Mouse (Mus musculus): ENCODE data around the gene Jund. TPM values are rescaled to one million over a fixed set of nuclear protein-coding genes. Genes with fewer than 3 reads are reported as not detected.

Jund gene
- polyA plus RNA-seq, 1 experiment from 2014 or later = 376 TPM

DNA sequence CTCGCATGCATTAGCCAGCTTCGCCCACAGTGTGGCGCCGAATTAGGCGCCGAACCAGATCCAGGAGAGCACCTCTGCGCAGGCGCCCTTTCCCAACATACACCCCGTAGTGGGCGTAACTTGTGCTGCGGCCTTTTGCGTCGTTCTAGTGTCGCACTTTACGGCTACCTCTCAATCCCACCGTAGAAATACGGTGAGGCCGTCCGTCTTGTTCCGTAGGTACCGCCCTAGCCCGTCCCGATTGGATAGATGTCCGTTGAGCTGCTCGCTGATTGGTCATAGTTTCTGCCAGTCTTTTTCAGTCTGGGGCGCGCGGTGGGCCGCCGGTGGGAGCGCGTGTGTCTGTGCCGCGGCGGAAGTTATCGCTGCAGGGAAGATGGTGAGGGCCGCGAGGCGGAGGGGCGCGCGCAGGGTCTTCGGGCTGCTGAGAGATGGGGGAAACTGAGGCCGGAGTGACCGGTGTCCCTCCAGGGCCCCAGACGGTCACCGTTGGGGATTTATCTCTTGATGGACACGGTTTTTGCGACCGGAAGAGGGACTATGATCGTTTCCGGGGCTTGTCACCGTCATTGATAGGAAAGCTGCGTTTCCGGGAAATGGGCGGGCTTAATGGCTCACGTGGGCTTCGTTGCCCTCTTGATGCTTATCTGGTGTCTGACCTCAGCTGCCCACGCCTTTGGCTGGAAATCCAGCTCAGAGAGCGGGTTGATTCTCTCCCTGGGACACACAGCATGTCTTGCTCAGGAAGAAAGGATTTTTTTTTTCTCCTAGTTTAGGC lies 25.5 kb upstream of the Jund start, which contains the start of gene Lsm4:
Lsm4 (plus strand) TSS at position 170 of the 778 bp plus-strand sequence.
- ChIA-PET POLR2A (interaction anchor here (3.8 to 4.5 kb wide), 2 partner anchors 26 to 29 kb away, joined by 26 to 31 read pairs; partner anchors contain the start of genes Iqcn and Jund), CTCF (interaction anchor here (0.6 to 4.0 kb wide), 13 partner anchors 10 to 863 kb away, joined by 3 to 45 read pairs (median 4); partner anchors contain the start of gene Jund)
- peak; percentile 98 for DNase-seq (ENCODE audit: low read depth, low spot score)
- no peaks in the 10 kb centered on the region for H3K27me3 ChIP-seq
- in situ Hi-C loops (cut with MboI; ENCODE audit: low pct_unique_long_range_greater_than_20kb) = loop anchor here (5.0 kb wide), 1 partner anchor 39 kb away; no protein-coding TSS in a partner anchor
- TF ChIP-seq CTCF (IDR thresholded peaks at IDR 0.05) = no peak
- ATAC-seq = peak; percentile 92

DNA sequence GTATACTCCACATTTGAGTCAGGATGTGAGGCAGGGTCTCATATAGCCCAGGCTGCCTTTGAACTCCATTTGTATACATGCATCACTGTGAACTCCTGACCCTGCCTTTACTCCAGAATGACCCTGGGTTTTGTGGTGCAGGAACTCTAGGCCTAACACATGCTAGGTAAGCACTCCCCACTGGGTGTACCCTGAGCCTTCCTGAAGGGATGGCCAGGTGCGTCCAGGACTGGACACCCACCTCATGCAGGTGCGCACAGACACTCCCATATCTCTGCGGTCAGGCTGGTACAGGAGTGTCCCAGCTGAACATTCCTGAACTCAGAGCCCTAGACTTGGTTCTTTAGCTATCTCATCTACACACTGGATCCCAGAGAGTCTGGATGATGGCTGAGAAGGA lies 24.6 kb upstream of the Jund start:
- DNase-seq (ENCODE audit: low read depth, low spot score) = no peak
- H3K27me3 ChIP-seq = no peaks in the 10 kb centered on the region
- TF ChIP-seq CTCF (IDR thresholded peaks at IDR 0.05) = no peak
- ChIA-PET POLR2A (interaction anchor here (3.8 to 4.5 kb wide), 2 partner anchors 25 to 28 kb away, joined by 26 to 31 read pairs; partner anchors contain the start of genes Iqcn and Jund), CTCF (interaction anchor here (1.1 to 2.9 kb wide), 3 partner anchors 9 to 31 kb away, joined by 4 to 18 read pairs (median 4); no protein-coding TSS in a partner anchor)
- in situ Hi-C loops (cut with MboI; ENCODE audit: low pct_unique_long_range_greater_than_20kb) = loop anchor here (5.0 kb wide), 1 partner anchor 38 kb away; no protein-coding TSS in a partner anchor
- ATAC-seq = no peak

DNA sequence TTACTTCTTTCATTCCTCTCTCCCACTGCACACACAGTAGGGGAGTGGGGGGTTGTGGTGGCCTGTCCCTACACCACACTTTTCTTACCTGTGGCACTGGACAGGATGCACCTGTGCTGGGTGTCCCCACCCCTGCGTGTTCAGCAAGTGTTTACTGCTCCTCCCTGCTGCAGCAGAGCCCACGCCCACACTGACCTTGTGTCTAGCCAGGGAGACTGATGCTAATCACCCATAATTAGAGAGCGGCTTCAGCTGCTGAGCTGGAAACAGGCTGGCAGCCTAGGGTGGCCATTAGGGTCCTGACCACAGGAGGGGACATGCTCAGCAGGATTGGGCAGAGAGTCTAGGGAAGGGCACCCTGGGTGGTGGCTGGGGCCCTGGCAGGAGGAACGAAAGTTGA lies 24.0 kb upstream of the Jund start:
- ATAC-seq (no peak), DNase-seq (ENCODE audit: low read depth, low spot score) (no peak)
- CTCF ChIA-PET = interaction anchor here (1.5 kb wide), 1 partner anchor 23 kb away, joined by 4 read pairs; no protein-coding TSS in a partner anchor
- POLR2A ChIA-PET = interaction anchor here (3.8 to 4.5 kb wide), 2 partner anchors 24 to 27 kb away, joined by 26 to 31 read pairs; partner anchors contain the start of genes Iqcn and Jund
- in situ Hi-C loops (cut with MboI; ENCODE audit: low pct_unique_long_range_greater_than_20kb) = loop anchor here (5.0 kb wide), 1 partner anchor 38 kb away; no protein-coding TSS in a partner anchor
- TF ChIP-seq CTCF (IDR thresholded peaks at IDR 0.05) = no peak
- no peaks in the 10 kb centered on the region for H3K27me3 ChIP-seq

DNA sequence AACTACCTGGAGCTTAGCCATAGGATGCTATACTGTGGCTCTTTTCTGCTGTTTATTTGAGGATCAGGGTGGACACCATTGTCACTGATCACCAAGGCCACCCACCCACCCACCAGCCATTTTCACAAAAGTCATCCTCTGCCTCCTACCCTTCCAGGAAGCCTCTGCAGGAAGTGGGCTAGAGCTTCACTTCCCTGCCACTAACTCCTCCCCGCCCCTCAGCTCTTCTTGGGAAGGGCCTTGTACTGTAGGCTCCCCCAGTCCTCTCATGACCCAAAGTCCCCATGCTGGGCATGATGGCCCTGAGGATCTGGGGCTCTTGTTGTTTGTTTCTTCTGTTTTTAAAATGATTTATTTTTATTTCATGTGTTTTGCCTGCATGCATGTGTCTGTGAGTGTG lies 23.4 kb upstream of the Jund start:
- POLR2A ChIA-PET = interaction anchor here (1.3 to 4.5 kb wide), 2 partner anchors 25 to 27 kb away, joined by 4 to 31 read pairs; partner anchors contain the start of gene Iqcn
- CTCF ChIA-PET = no interaction called here
- in situ Hi-C loops (cut with MboI; ENCODE audit: low pct_unique_long_range_greater_than_20kb) = no loop called here
- TF ChIP-seq CTCF (IDR thresholded peaks at IDR 0.05) = no peak
- DNase-seq (ENCODE audit: low read depth, low spot score) (no peak), ATAC-seq (no peak)
- no peaks in the 10 kb centered on the region for H3K27me3 ChIP-seq

DNA sequence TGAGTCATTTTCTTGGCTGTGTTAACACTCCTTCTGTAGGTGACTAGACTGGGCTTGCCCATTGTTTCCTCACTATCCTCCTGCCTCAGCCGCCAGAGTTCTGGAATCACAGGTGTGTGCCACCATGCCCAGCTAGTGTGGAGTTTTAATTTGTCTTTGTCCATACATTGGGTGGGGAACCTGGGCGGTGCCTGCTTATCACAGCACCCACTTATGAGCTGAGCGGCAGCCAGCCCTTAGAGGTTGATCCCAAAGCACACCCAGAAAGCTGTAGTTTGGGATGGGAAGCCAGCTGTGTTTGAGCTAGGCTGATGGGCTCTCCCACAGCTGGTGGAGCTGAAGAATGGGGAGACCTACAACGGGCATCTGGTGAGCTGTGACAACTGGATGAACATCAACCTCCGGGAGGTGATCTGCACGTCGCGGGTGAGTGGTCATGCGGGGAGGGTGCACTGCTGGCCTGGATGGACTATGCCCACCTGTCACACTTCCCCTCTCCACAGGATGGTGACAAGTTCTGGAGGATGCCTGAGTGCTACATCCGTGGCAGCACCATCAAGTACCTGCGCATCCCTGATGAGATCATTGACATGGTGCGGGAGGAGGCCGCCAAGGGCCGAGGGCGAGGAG lies 21.2 kb upstream of the Jund start:
- in situ Hi-C loops (cut with MboI; ENCODE audit: low pct_unique_long_range_greater_than_20kb) = no loop called here
- ChIA-PET POLR2A (interaction anchor here (3.4 kb wide), 1 partner anchor 21 kb away, joined by 27 read pairs; the partner anchor contains the start of gene Jund), CTCF (interaction anchor here (1.9 kb wide), 1 partner anchor 24 kb away, joined by 4 read pairs; no protein-coding TSS in a partner anchor)
- no peak for DNase-seq (ENCODE audit: low read depth, low spot score)
- TF ChIP-seq CTCF (IDR thresholded peaks at IDR 0.05) = no peak
- H3K27me3 ChIP-seq = no peaks in the 10 kb centered on the region
- no peak for ATAC-seq

DNA sequence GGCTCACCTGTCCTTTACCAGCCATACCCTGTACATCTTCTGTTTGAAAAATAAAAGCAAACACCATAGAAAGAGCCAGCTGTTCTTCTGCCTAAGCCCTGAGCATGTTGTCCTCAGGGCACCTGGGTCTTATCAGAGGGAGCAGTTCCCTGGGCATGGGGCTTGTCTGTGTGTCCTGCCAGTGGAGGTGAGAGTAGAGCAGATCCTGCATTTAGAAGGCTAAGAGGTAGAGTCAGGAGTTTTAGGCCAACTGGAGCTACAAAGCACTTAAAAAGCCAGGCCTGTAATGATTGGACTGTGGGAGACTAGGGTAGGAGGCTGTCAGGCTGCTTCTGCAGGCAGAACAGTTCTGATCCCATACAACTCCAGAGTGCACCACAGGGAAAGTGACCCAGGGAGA lies 20.1 kb upstream of the Jund start:
- no peak for TF ChIP-seq CTCF (IDR thresholded peaks at IDR 0.05)
- ChIA-PET CTCF (interaction anchor here (1.6 kb wide), 1 partner anchor 22 kb away, joined by 6 read pairs; no protein-coding TSS in a partner anchor), POLR2A (interaction anchor here (3.4 kb wide), 1 partner anchor 19 kb away, joined by 27 read pairs; the partner anchor contains the start of gene Jund)
- DNase-seq (ENCODE audit: low read depth, low spot score) (no peak), ATAC-seq (no peak)
- in situ Hi-C loops (cut with MboI; ENCODE audit: low pct_unique_long_range_greater_than_20kb) = no loop called here
- no peaks in the 10 kb centered on the region for H3K27me3 ChIP-seq

DNA sequence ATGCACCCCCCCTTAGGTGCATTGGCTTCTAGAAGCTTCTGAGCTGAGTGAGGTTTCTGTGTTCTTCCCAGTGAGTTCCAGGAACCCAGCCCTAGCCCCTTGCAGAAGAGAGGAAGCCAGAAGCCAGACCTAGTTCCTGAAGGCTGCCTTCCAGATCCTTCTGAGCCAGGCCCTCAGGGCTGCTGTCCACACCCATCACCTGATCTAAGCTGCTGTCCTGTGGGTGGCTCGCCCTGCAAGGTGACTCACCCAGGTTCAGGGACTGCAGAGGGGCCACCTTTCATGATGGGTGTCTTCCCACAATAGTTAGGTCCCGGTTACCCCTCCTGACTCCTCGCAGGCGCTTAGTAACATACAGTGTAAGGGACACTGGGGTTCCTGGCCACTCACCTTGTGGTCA lies 19.3 kb upstream of the Jund start:
- ChIA-PET CTCF (interaction anchor here (1.6 kb wide), 1 partner anchor 21 kb away, joined by 6 read pairs; no protein-coding TSS in a partner anchor), POLR2A (interaction anchor here (3.4 kb wide), 1 partner anchor 19 kb away, joined by 27 read pairs; the partner anchor contains the start of gene Jund)
- in situ Hi-C loops (cut with MboI; ENCODE audit: low pct_unique_long_range_greater_than_20kb) = no loop called here
- no peaks in the 10 kb centered on the region for H3K27me3 ChIP-seq
- TF ChIP-seq CTCF (IDR thresholded peaks at IDR 0.05) = no peak
- DNase-seq (ENCODE audit: low read depth, low spot score) (no peak), ATAC-seq (no peak)

DNA sequence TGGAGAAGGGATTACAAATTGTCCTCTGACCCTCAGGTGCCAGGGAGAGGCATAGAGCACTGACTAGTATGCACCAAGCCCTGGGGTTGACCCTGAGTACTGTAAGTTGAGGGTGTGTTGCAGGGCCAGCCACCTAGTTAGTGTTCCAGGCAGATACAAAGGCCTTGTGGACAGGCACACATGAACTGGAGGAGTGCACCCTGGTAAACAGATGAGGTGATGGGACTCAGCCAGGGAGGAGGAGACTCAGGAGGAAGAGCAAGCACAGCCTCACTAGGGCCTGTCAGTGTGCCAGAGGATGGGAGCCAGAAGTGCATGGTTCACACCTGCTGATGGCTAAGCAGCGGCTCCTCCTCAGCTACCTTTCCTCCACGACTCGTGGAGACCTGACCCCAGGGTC lies 18.7 kb upstream of the Jund start:
- CTCF ChIA-PET = interaction anchor here (1.6 kb wide), 1 partner anchor 21 kb away, joined by 6 read pairs; no protein-coding TSS in a partner anchor
- POLR2A ChIA-PET = interaction anchor here (3.4 kb wide), 1 partner anchor 18 kb away, joined by 27 read pairs; the partner anchor contains the start of gene Jund
- in situ Hi-C loops (cut with MboI; ENCODE audit: low pct_unique_long_range_greater_than_20kb) = no loop called here
- no peak for ATAC-seq
- no peak for DNase-seq (ENCODE audit: low read depth, low spot score)
- TF ChIP-seq CTCF (IDR thresholded peaks at IDR 0.05) = no peak
- no peaks in the 10 kb centered on the region for H3K27me3 ChIP-seq

DNA sequence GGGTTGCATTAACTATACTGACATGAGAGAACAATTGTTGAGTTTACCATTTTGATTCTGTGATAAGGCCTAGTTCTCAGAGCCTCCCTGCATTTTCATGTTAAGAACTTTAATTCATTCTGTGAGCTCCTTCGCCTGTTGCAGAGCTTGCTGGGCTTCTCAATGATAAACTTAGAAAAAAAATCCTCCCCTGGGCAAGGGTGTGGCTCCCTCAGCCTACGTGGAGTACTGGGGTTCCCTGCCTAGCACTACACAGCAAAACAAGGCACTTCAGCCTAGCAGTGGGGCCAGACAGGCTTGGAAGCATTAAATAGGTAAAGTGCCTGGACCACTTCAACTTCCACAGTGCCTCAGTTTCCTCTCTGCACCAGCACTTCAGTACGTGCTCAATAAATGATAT lies 17.3 kb upstream of the Jund start:
- POLR2A ChIA-PET = interaction anchor here (0.7 to 1.6 kb wide), 3 partner anchors 17 to 22 kb away, joined by 3 to 11 read pairs (median 4); partner anchors contain the start of gene Jund
- no peak for TF ChIP-seq CTCF (IDR thresholded peaks at IDR 0.05)
- ATAC-seq (no peak), DNase-seq (ENCODE audit: low read depth, low spot score) (no peak)
- in situ Hi-C loops (cut with MboI; ENCODE audit: low pct_unique_long_range_greater_than_20kb) = no loop called here
- CTCF ChIA-PET = interaction anchor here (1.0 to 3.6 kb wide), 2 partner anchors 9 to 17 kb away, joined by 5 to 18 read pairs; partner anchors contain the start of genes Jund and Lsm4
- no peaks in the 10 kb centered on the region for H3K27me3 ChIP-seq

DNA sequence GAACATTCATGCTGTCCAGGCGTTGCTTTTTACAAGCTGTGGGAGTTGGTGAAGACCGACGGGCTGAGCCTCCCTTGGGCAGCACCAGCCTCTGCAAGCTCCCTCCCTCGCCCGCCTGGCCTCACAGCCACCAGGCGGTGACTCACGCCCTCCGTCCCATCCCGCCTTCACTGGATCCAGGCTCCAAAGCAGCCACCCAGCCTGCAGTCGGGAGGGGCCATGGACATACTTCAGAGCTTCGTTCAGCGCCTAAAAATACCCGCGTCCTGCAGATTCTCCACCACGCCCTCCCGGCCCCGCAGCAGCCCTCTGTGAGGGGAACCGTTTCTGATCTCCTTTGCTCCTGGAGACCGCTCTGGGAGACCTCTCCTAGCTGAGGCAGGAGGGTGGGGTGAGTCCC lies 16.6 kb upstream of the Jund start:
- DNase-seq (ENCODE audit: low read depth, low spot score) (no peak), ATAC-seq (peak; percentile 89)
- H3K27me3 ChIP-seq = no peaks in the 10 kb centered on the region
- ChIA-PET POLR2A (interaction anchor here (1.0 to 1.6 kb wide), 2 partner anchors 16 to 19 kb away, joined by 4 to 11 read pairs; partner anchors contain the start of gene Jund), CTCF (interaction anchor here (1.0 to 3.6 kb wide), 3 partner anchors 10 to 18 kb away, joined by 3 to 18 read pairs (median 5); partner anchors contain the start of genes Jund and Lsm4)
- in situ Hi-C loops (cut with MboI; ENCODE audit: low pct_unique_long_range_greater_than_20kb) = no loop called here
- no peak for TF ChIP-seq CTCF (IDR thresholded peaks at IDR 0.05)

Measured in Patski (cell line).